Mouse (Mus musculus) adrenal gland, adult (tissue): ENCODE measurements around the gene Prkag1.

ENCODE experiments used
- DNase-seq, 2 experiments: peaks; one replicate each; pipeline ENCODE4 v3.0.0; 2022 to 2023; ENCODE audit warnings: low spot score in 1 of 2; ENCODE audit not compliant: inconsistent age in 2 of 2

The Prkag1 gene

DNA sequence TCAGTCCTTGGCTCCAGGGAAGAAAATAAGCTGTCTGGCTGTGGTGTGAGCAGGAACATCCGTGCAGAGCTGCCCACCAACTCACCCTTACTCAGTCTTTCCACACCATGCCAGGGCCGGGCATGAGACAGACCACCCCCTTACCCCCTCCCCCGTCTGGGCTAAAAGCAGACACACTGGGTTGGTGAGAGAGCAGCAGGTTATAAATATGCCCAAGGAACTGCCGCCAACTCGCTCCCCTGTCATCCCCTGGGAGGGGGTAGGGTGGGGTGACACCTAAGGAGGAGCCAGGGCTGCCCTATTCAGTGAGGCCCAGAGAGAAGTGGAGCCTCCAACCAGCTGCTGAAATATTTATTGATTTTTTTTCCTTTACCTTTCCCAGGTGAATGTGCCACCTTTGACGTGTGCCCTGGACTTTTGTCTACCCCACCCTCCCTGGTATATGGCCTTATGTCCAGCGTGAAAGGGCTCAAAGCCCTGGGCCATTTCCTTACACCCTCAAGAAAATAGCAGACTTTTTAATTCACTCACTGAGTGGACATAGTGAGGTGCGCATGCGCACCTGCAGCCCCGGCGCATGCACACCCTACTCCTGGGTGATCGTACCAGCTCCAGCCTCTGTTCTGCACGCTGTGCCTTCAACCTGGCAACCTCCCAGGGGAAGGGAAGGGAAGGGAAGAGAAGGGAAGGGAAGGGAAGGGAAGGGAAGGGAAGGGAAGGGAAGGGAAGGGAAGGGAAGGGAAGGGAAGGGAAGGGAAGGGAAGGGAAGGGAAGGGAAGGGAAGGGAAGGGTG is 34.3 kb downstream of the Prkag1 start:
- no peak for DNase-seq

- no peak for DNase-seq
These were observed 38.1 kb downstream of the Prkag1 start for GRCm38 (mm10) chr15:98793141-98793698.

GRCm38 (mm10) chr15:98792233-98793020 is 38.9 kb downstream of the Prkag1 start:
- DNase-seq: no peak

DNA sequence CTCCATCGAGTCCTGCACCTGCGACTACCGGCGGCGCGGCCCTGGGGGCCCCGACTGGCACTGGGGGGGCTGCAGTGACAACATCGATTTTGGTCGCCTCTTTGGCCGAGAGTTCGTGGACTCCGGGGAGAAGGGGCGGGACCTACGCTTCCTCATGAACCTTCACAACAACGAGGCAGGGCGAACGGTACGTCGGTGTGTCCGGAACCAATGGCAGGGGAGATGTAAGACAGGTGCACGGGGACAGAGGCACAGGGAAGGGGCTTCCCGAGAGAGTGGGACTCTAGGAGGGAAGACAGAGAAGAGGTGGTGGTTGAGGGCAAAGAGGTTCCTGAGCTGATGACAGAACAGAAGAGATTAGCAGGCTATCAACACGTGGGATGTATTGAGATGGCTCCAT is 39.5 kb downstream of the Prkag1 start:
- no peak for DNase-seq

GRCm38 (mm10) chr15:98791221-98791620 is 40.1 kb downstream of the Prkag1 start:
- peak in 1 of 2 experiments; percentile 44 for DNase-seq

DNA sequence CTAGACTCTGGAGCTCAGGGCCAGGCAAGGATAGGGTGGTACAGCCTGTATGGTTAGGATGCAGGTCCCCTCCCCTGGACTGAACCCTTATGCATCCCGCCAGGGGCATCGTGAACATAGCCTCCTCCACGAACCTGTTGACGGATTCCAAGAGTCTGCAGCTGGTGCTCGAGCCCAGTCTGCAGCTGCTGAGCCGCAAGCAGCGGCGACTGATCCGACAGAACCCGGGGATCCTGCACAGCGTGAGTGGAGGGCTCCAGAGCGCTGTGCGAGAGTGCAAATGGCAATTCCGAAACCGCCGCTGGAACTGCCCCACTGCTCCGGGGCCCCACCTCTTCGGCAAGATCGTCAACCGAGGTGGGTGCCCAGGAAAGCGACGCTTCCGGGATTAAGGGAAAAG is 40.6 kb downstream of the Prkag1 start:
- no peak for DNase-seq

DNA sequence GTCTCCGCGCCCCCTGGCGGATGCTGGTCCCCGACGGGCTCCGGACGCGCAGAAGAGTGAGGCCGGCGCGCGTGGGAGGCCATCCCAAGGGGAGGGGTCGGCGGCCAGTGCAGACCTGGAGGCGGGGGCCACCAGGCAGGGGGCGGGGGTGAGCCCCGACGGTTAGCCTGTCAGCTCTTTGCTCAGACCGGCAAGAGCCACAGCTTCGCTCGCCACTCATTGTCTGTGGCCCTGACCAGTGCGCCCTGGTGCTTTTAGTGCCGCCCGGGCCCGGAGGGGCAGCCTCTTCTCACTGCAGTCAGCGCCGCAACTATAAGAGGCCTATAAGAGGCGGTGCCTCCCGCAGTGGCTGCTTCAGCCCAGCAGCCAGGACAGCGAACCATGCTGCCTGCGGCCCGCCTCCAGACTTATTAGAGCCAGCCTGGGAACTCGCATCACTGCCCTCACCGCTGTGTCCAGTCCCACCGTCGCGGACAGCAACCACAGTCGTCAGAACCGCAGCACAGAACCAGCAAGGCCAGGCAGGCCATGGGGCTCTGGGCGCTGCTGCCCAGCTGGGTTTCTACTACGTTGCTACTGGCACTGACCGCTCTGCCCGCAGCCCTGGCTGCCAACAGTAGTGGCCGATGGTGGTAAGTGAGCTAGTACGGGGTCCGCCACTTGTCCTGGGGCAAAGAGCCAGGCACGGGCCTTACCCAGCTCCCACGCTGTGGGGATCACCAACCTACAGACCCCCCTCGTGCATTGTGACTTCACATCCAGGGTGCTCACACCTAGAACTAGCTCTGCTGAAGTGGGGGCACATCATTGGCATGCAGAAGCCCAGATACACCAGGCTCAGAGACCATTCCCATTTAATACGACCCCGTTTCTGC is 41.4 kb downstream of the Prkag1 start, which contains the start of gene Wnt1:
Gene Wnt1 (plus strand): TSS at position 197 of the 875 bp plus-strand sequence.
- DNase-seq: peak in 1 of 2 experiments; percentile 47

GRCm38 (mm10) chr15:98788972-98789660 is 42.2 kb downstream of the Prkag1 start:
- DNase-seq: peak in 1 of 2 experiments; percentile 79

DNA sequence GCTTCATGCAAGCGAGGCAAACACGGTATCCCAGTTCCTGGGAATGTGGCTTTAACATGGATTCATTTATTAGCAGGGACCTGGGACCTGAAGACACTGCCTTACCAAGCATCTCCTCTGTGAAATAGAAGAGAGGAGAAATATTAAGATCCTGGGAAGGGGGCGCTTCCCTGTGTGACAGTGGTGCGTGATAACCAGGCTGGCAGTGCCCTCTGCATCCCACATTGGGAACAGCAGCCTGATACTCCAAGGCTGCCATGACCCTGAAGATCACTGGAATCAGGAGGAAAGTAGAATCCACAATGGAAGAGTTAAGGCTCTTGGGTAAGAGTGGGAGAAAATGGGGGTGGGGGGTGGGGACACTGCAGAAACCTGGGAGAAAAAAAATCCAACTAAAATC is 43.4 kb downstream of the Prkag1 start:
- no peak for DNase-seq

GRCm38 (mm10) chr15:98785744-98786143 is 45.6 kb downstream of the Prkag1 start:
- DNase-seq: no peak

GRCm38 (mm10) chr15:98781166-98781565 is 50.2 kb downstream of the Prkag1 start:
- DNase-seq: no peak

- no peak for DNase-seq
These were observed 50.7 kb downstream of the Prkag1 start for GRCm38 (mm10) chr15:98780573-98780972.

DNA sequence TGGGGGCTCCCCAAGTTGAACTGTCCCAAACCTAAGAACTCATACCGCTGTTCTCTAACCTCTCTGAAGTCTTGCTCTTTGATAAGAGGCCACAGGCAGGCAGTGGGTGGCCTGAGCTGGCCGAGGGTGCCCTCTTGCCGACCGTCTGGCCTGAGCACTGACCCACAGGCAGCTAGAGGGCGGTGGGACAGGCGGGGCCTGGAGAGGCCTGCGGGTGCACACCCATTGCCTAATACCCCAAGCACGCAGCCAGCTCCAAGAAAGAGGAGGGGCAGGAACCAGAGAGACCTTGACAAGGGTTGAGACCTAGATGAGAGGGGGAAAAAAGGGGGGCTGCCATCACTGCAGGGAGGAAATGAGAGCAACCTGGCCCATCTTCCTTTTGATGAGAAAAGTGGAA is 51.2 kb downstream of the Prkag1 start:
- DNase-seq: peak in 1 of 2 experiments; percentile 44

DNA sequence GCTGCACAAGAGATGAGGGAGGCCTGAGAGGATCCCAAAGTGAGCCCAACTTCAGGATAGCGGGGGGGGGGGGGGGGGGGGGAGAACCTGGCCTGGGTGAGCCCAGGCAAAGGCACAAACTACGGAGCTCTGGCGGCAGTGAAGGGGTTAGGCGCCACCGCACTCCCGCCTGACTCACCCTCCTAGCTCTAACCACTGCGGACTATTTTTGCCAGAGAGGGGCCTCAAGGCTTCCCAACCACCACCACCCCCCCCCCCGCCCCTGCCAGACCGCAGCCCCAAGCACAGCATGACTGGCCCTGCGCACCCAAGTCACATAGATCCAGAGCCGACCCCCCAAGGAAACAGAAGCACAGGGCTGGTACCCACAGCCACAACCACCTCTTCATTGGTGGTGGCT is 52.5 kb downstream of the Prkag1 start:
- no peak for DNase-seq

- DNase-seq: no peak
These were observed 53.0 kb downstream of the Prkag1 start for GRCm38 (mm10) chr15:98778191-98778770.

GRCm38 (mm10) chr15:98777762-98778161 is 53.6 kb downstream of the Prkag1 start, which contains the start of gene Wnt10b:
Gene Wnt10b (minus strand): TSS chr15:98778150.
- peak in 1 of 2 experiments; percentile 65 for DNase-seq

GRCm38 (mm10) chr15:98777005-98777616 is 54.2 kb downstream of the Prkag1 start:
- no peak for DNase-seq

GRCm38 (mm10) chr15:98776280-98777004 is 54.9 kb downstream of the Prkag1 start:
- no peak for DNase-seq

DNA sequence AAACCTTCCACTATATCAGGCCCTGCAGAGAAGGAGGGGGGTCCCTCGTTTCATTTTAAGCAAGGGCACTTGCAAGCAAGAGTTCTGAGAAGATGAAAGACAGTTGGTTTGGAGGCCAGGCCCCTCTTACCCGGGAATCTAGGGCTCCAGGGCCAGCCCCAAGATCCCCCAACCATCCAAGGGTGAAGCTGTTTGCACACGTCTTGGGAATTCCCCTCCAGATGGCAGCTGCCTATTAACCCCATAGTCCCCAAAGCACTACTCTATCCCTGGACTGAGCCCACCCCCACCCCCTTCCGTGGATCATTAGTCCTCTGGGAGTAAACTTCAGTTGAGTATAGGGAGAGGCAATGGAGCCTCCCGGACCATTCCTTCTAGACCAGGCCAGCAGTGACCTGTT is 55.8 kb downstream of the Prkag1 start:
- DNase-seq: no peak
